Mouse (Mus musculus) G1E (cell line): ENCODE data around the gene Moap1.

Source experiments
- CTCF ChIP-seq: IDR thresholded peaks from 2 replicates; pipeline ENCODE4 v1.5.1; 2012; ENCODE audit warnings: low read depth, low read length, inconsistent platforms, mixed read lengths
- TAL1 ChIP-seq: conservative IDR thresholded peaks from 2 replicates; pipeline ENCODE4 v1.6.1; 2012; ENCODE audit warnings: low read depth, low read length, inconsistent platforms, mixed read lengths

DNA sequence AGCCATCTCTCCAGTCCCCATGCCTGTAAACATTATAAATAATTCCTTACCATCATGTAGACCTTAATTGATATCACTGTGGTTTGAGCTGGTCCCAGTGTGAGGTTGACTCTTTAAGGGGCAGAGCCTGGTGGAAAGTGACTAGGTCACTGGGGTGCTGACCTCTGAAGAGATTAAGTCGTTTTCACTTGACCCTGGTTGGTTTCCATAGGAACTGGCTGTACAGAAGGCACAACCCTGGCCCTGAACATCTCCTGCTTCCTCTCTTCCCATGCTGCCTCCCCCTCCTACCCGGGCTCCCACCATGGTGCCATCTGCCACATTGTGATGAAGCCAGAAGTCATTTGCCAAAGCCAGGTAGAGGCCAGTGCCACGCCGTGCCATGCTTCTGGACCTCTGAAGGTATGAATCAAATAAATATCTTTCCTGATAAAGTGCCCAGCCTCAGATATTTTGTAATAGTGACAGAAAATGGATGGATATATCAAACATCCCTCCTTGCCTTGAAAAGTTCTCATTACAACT lies 32.5 kb downstream of the Moap1 start:
- TF ChIP-seq CTCF (no peak), TAL1 (no peak)
